9 mouse cellular contexts compared by ENCODE assay signal in the genomic region with DNA sequence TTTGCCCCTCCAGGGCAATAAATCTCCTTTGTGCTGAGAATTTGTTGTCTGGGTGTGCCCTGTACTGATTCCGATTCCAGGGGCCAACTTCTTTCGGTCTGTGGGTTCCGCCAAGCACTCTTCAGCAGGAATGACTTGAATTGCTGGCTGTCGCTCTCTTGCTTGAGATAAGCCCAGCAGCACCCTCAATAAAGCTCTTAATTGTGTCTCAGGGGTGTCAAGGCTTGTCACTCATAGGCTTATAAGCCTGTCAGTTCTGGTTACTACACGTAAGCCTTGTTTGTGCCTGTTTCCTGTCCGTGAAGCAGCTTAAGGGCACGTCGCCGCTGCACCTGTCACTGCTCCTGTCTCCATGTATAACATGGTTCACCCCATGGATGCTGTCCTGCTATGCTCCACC. TPM values are rescaled to one million over a fixed set of nuclear protein-coding genes. Genes with fewer than 3 reads are reported as not detected.
DNase-seq lines count a peak whose midpoint lies in the region; ATAC-seq and TF ChIP-seq lines count a peak whose summit lies in the region.
"Had no signal": no experiment of that assay in that cellular context is flagged by ENCODE, and none has a peak within 500 bp of the region (broad histone marks: within the 10 kb centered on the region; RNA-seq: fewer than 3 reads in every experiment).

No protein-coding gene starts in this region.

- H3K9me3 ChIP-seq in heart, embryonic 16.5 days (replicated peaks; ENCODE audit: control insufficient read depth, low read length) = no peaks in the 10 kb centered on the region
- no peaks in the 10 kb centered on the region for H3K9me3 ChIP-seq in lung, embryonic 16.5 days (ENCODE audit: control insufficient read depth, low read length)
- H3K9me3 ChIP-seq in intestine, postnatal 0 days (ENCODE audit: control insufficient read depth) = no peaks in the 10 kb centered on the region

- peak overlapping the region; percentile 58; the same call in 1 of the 2 replicates for H3K9ac ChIP-seq in heart, embryonic 16.5 days (ENCODE audit: low read length)
- H3K9ac ChIP-seq in heart, adult 2 months (ENCODE audit: low read depth, low read length) = no peak overlapping the region
- H3K9ac ChIP-seq in lung, embryonic 16.5 days (ENCODE audit: low read length) = peak overlapping the region; percentile 50; the same call in 1 of the 2 replicates
- no peak overlapping the region for H3K9ac ChIP-seq in intestine, postnatal 0 days (ENCODE audit: low read depth, low read length)

- H3K4me2 ChIP-seq in heart, embryonic 16.5 days (ENCODE audit: low read depth, low read length) = peak overlapping the region; percentile 53
- peak overlapping the region; percentile 30 for H3K4me2 ChIP-seq in lung, embryonic 16.5 days (ENCODE audit: low read depth, low read length)
- peak overlapping the region; percentile 54 for H3K4me2 ChIP-seq in intestine, postnatal 0 days (replicated peaks; ENCODE audit: low read depth)

- H3K36me3 ChIP-seq in heart, embryonic 16.5 days (ENCODE audit: control insufficient read depth, insufficient read depth) = no peaks in the 10 kb centered on the region
- no peaks in the 10 kb centered on the region for H3K36me3 ChIP-seq in heart, adult 2 months (ENCODE audit: control insufficient read depth, insufficient read depth, low read length)
- no peaks in the 10 kb centered on the region for H3K36me3 ChIP-seq in lung, embryonic 16.5 days (ENCODE audit: control insufficient read depth, insufficient read depth, low read length)
- no peaks in the 10 kb centered on the region for H3K36me3 ChIP-seq in intestine, postnatal 0 days (ENCODE audit: control insufficient read depth, insufficient read depth)

- peaks cover 8% of the 10 kb centered on the region for H3K4me1 ChIP-seq in heart, embryonic 16.5 days (ENCODE audit: control insufficient read depth, insufficient read depth, low read length)
- H3K4me1 ChIP-seq in heart, adult 2 months (ENCODE audit: control insufficient read depth, insufficient read depth, low read length) = 0 out of 2 replicates have a peak, but pooled peaks cover 1% of the 10 kb centered on the region
- H3K4me1 ChIP-seq in lung, embryonic 16.5 days (replicated peaks; ENCODE audit: control insufficient read depth, insufficient read depth, low read length) = peaks cover 2% of the 10 kb centered on the region
- no peaks in the 10 kb centered on the region for H3K4me1 ChIP-seq in lung, adult 2 months (ENCODE audit: control insufficient read depth, insufficient read depth, low read length)
- 0 out of 2 replicates have a peak, but pooled peaks cover 4% of the 10 kb centered on the region for H3K4me1 ChIP-seq in intestine, postnatal 0 days (replicated peaks; ENCODE audit: control insufficient read depth, insufficient read depth, low read length)

- no peak for DNase-seq in heart, adult 2 months
- DNase-seq in lung, adult 2 months = no peak
- DNase-seq in retina, postnatal 7 days (ENCODE audit: low read depth, low spot score) = peak; percentile 5
- DNase-seq in layer of hippocampus, postnatal 25 days (ENCODE audit: extremely low spot score in 1 of 2, low spot score in 1 of 2) = no peak
- DNase-seq: gastrocnemius, postnatal 25 days; kidney, adult 8-10 months had no signal

- no peaks in the 10 kb centered on the region for H3K27me3 ChIP-seq in heart, embryonic 16.5 days (ENCODE audit: control insufficient read depth, insufficient read depth, low read length)
- no peaks in the 10 kb centered on the region for H3K27me3 ChIP-seq in heart, adult 2 months (ENCODE audit: control insufficient read depth, insufficient read depth, low read length)
- H3K27me3 ChIP-seq in lung, embryonic 16.5 days (ENCODE audit: control insufficient read depth, insufficient read depth, low read depth, low read length) = no peaks in the 10 kb centered on the region
- H3K27me3 ChIP-seq in intestine, postnatal 0 days (replicated peaks; ENCODE audit: control insufficient read depth, insufficient read depth, low read length) = no peaks in the 10 kb centered on the region

- 35% methylated on average over 9 of the region's 9 CpGs for WGBS in heart, embryonic 16.5 days
- WGBS in heart, adult 2 months = 51% methylated on average over 9 of the region's 9 CpGs
- 52% methylated on average over 9 of the region's 9 CpGs for WGBS in lung, embryonic 16.5 days
- 58% methylated on average over 9 of the region's 9 CpGs for WGBS in lung, adult 2 months
- WGBS in intestine, postnatal 0 days = 28% methylated on average over 9 of the region's 9 CpGs

- peak overlapping the region; percentile 19; the same call in 1 of the 2 replicates for H3K4me3 ChIP-seq in heart, embryonic 16.5 days (ENCODE audit: low read length)
- no peak overlapping the region for H3K4me3 ChIP-seq in heart, adult 2 months
- H3K4me3 ChIP-seq in lung, embryonic 16.5 days (ENCODE audit: low read length) = no peak overlapping the region
- H3K4me3 ChIP-seq in lung, adult 2 months (replicated peaks; ENCODE audit: extremely low read depth, low read depth, low read length) = no peak overlapping the region
- H3K4me3 ChIP-seq in intestine, postnatal 0 days (ENCODE audit: low read depth, low read length) = peak overlapping the region; percentile 1; the same call in 1 of the 2 replicates

- no peak overlapping the region for H3K27ac ChIP-seq in heart, embryonic 16.5 days (ENCODE audit: low read length)
- no peak overlapping the region for H3K27ac ChIP-seq in heart, adult 2 months
- peak overlapping the region; percentile 51; the same call in 1 of the 2 replicates for H3K27ac ChIP-seq in lung, embryonic 16.5 days (ENCODE audit: low read length)
- peak overlapping the region; percentile 29 for H3K27ac ChIP-seq in intestine, postnatal 0 days (ENCODE audit: low read depth, low read length)

- H3K79me2 ChIP-seq in heart, adult 2 months (replicated peaks; ENCODE audit: control insufficient read depth, insufficient read depth, low read length) = no peaks in the 10 kb centered on the region

- intact Hi-C loops in heart, adult 2 months (cut with DNase I) = loop anchor here (2.0 kb wide), 1 partner anchor 24 kb away; no protein-coding TSS in a partner anchor

- TF ChIP-seq POLR2A in heart, adult 2 months (IDR thresholded peaks at IDR 0.05; ENCODE audit: insufficient read depth, low read depth, low read length) = no peak
- TF ChIP-seq POLR2A in lung, adult 2 months (IDR thresholded peaks at IDR 0.05; ENCODE audit: borderline replicate concordance, extremely low read depth, low read depth, low read length) = no peak

- TF ChIP-seq EP300 in heart, adult 2 months (IDR thresholded peaks at IDR 0.05; ENCODE audit: insufficient read depth, low read depth, low read length) = no peak

- ATAC-seq in heart, embryonic 16.5 days (replicated peaks; ENCODE audit: extremely low read depth, insufficient read depth, low FRiP score) = no peak
- peak; percentile 29; the same call in 1 of the 2 replicates for ATAC-seq in lung, embryonic 16.5 days (ENCODE audit: low read depth)
- ATAC-seq in intestine, postnatal 0 days = peak; percentile 75

- TF ChIP-seq CTCF in heart, adult 2 months (IDR thresholded peaks at IDR 0.05) = no peak
- TF ChIP-seq CTCF in lung, adult 2 months (IDR thresholded peaks at IDR 0.05; ENCODE audit: insufficient read depth, low read length) = no peak
- TF ChIP-seq CTCF in intestine, postnatal 0 days (IDR thresholded peaks at IDR 0.05; ENCODE audit: low read depth) = no peak

RNA-seq across cellular contexts. Expression of a gene that starts 5.1 kb away (rescaled TPM):
- 61.6 and 61.7 TPM in 2 replicates for polyA plus RNA-seq in heart, embryonic 16.5 days (2015; fragmentation: Nextera tagmentation; extraction: Ambion mirVana)
- total RNA-seq in heart, adult 2 months (2021) = 10 to 100 TPM; 12.1 to 15.1 TPM
- 11.8 and 19.7 TPM in 2 replicates for polyA plus RNA-seq in heart, adult 2 months (2012; rRNA removed)
- polyA plus RNA-seq in lung, embryonic 16.5 days (2015; fragmentation: Nextera tagmentation; extraction: Ambion mirVana) = 31.0 and 32.9 TPM in 2 replicates
- 16.5 and 20.3 TPM in 2 replicates for polyA plus RNA-seq in lung, adult 2 months (2012; rRNA removed)
- polyA plus RNA-seq in intestine, postnatal 0 days (2015; fragmentation: Nextera tagmentation; extraction: Ambion mirVana) = 17.2 and 23.4 TPM in 2 replicates
- total RNA-seq in layer of hippocampus, postnatal 25 days (2021) = 1 to 10 TPM; 5.4 to 6.9 TPM

RNA-seq across cellular contexts. Expression of a gene that starts 26.7 kb away (rescaled TPM):
- 10.5 and 11.3 TPM in 2 replicates for polyA plus RNA-seq in heart, embryonic 16.5 days (2015; fragmentation: Nextera tagmentation; extraction: Ambion mirVana)
- 10 to 100 TPM; 11.4 to 15.6 TPM for total RNA-seq in heart, adult 2 months (2021)
- polyA plus RNA-seq in heart, adult 2 months (2012; rRNA removed) = 5.2 and 5.7 TPM in 2 replicates
- polyA plus RNA-seq in lung, embryonic 16.5 days (2015; fragmentation: Nextera tagmentation; extraction: Ambion mirVana) = 4.9 and 5.2 TPM in 2 replicates
- 0.92 and 1.9 TPM in 2 replicates for polyA plus RNA-seq in lung, adult 2 months (2012; rRNA removed)
- 59.3 and 73.8 TPM in 2 replicates for polyA plus RNA-seq in intestine, postnatal 0 days (2015; fragmentation: Nextera tagmentation; extraction: Ambion mirVana)
- total RNA-seq in layer of hippocampus, postnatal 25 days (2021) = 10 to 100 TPM; 19.1 to 20.3 TPM

Comparison
In these comparisons a context has a peak if more than half of its experiments do, and no peak if none do; other contexts are left out.
1. H3K4me3 ChIP-seq: peak in heart, embryonic 16.5 days (single experiment) and intestine, postnatal 0 days (single experiment); none in heart, adult 2 months (single experiment), lung, embryonic 16.5 days (single experiment) and lung, adult 2 months (single experiment).
2. H3K9ac ChIP-seq: peak in heart, embryonic 16.5 days (single experiment) and lung, embryonic 16.5 days (single experiment); none in heart, adult 2 months (single experiment) and intestine, postnatal 0 days (single experiment).
3. H3K27ac ChIP-seq: peak in lung, embryonic 16.5 days (single experiment) and intestine, postnatal 0 days (single experiment); none in heart, embryonic 16.5 days (single experiment) and heart, adult 2 months (single experiment).
4. Peak in every context shown above with its lines, with median percentiles within 50 percentile points of each other: H3K4me2 ChIP-seq.